8 mouse cellular contexts compared by ENCODE assay signal in the genomic region with DNA sequence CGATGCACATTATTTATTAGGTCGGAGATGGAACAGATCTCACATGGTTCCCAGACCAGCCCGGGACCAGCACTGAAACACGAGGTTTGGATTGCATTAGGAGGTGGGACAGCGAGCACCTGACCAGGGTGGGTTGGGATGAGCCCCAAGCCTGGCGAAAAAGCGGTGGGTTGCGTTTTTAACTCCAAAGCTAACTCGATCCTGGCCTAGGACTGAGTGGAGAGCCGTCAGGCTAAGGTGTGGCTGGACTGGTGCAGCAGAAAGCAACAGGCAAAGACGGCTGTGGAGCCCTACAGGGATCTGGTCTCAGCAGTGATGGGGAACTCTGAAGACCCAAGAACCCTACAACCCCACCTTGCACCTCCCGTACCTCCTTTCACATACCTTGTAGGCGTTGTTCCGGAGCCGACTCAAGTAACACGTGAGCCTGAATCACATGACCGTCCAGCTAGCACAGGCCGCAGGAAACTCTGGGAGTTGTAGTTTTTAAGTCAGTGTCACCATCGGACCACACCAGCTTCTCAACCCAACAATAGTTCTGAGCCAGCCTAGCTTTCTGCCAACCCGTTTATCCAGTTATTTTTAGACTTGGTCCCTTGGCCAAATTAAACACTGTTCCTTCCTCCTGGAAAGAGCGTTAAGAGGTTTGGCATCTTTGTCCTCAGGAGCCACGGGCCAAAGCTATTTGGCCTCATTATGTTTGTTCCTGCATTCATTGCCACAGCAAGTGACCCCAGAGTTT. TPM values are rescaled to one million over a fixed set of nuclear protein-coding genes. Genes with fewer than 3 reads are reported as not detected.
A peak's percentile ranks its signal among the peaks of the same experiment; 100 is the strongest.
DNase-seq lines count a peak whose midpoint lies in the region; ATAC-seq and TF ChIP-seq lines count a peak whose summit lies in the region.

A gene (minus strand): TSS at position 438 of the 742 bp plus-strand sequence.

- TF ChIP-seq CTCF in midbrain, postnatal 0 days (IDR thresholded peaks at IDR 0.05): no peak

- no peaks in the 10 kb centered on the region for H3K9me3 ChIP-seq in erythroblast, embryonic 14.5 days (ENCODE audit: control insufficient read depth, low read length)
- no peaks in the 10 kb centered on the region for H3K9me3 ChIP-seq in heart, embryonic 11.5 days (replicated peaks; ENCODE audit: control insufficient read depth, low read length)
- H3K9me3 ChIP-seq in kidney, embryonic 15.5 days (replicated peaks): no peaks in the 10 kb centered on the region
- no peaks in the 10 kb centered on the region for H3K9me3 ChIP-seq in limb, embryonic 15.5 days
- no peaks in the 10 kb centered on the region for H3K9me3 ChIP-seq in midbrain, postnatal 0 days (ENCODE audit: low read length)

- H3K27me3 ChIP-seq in erythroblast, embryonic 14.5 days (ENCODE audit: control insufficient read depth): no peaks in the 10 kb centered on the region
- H3K27me3 ChIP-seq in heart, embryonic 11.5 days (ENCODE audit: control insufficient read depth, insufficient read depth, low read length): no peaks in the 10 kb centered on the region
- H3K27me3 ChIP-seq in kidney, embryonic 15.5 days: no peaks in the 10 kb centered on the region
- H3K27me3 ChIP-seq in limb, embryonic 15.5 days: no peaks in the 10 kb centered on the region
- no peaks in the 10 kb centered on the region for H3K27me3 ChIP-seq in midbrain, postnatal 0 days (ENCODE audit: insufficient read depth, low read length)

- WGBS in heart, embryonic 11.5 days (ENCODE audit: insufficient replicate concordance): 17% methylated on average over 22 of the region's 22 CpGs
- WGBS in kidney, embryonic 15.5 days: 22% methylated on average over 22 of the region's 22 CpGs
- WGBS in limb, embryonic 15.5 days: 11% methylated on average over 22 of the region's 22 CpGs
- 14% methylated on average over 22 of the region's 22 CpGs for WGBS in midbrain, postnatal 0 days

- peak within 1 kb of the TSS; percentile 82 for H3K9ac ChIP-seq in heart, embryonic 11.5 days (ENCODE audit: low read depth, low read length)
- H3K9ac ChIP-seq in kidney, embryonic 15.5 days: peak within 1 kb of the TSS; percentile 63
- H3K9ac ChIP-seq in limb, embryonic 15.5 days: peak within 1 kb of the TSS; percentile 68
- H3K9ac ChIP-seq in midbrain, postnatal 0 days (replicated peaks; ENCODE audit: low read length, poor library complexity, severe bottlenecking): peak within 1 kb of the TSS; percentile 69

- peak; percentile 86 for DNase-seq in CD4-positive helper T cell, adult 2 months (ENCODE audit: low read depth, low spot score)
- DNase-seq in brain, adult 2 months (ENCODE audit: low read depth, low spot score): peak; percentile 97
- peak; percentile 92 for DNase-seq in midbrain, postnatal 0 days (ENCODE audit: low spot score)
- DNase-seq in spleen, postnatal 10 days (ENCODE audit: low spot score in 2 of 2): peak; percentile 31 to 64

- no peak within 1 kb of the TSS for H3K27ac ChIP-seq in heart, embryonic 11.5 days (ENCODE audit: low read depth, low read length)
- H3K27ac ChIP-seq in kidney, embryonic 15.5 days: no peak within 1 kb of the TSS
- H3K27ac ChIP-seq in limb, embryonic 15.5 days: no peak within 1 kb of the TSS
- H3K27ac ChIP-seq in midbrain, postnatal 0 days (ENCODE audit: low read depth, low read length): peak within 1 kb of the TSS; percentile 47; the same call in 1 of the 2 replicates

- peak; percentile 89 for ATAC-seq in heart, embryonic 11.5 days (replicated peaks; ENCODE audit: insufficient number of reproducible peaks, low FRiP score, low TSS enrichment)
- ATAC-seq in kidney, embryonic 15.5 days (replicated peaks; ENCODE audit: low FRiP score): peak; percentile 97
- ATAC-seq in limb, embryonic 15.5 days (ENCODE audit: insufficient number of reproducible peaks, low FRiP score, low TSS enrichment, low read depth): peak; percentile 90
- peak; percentile 92 for ATAC-seq in midbrain, postnatal 0 days (ENCODE audit: low FRiP score)

- H3K4me2 ChIP-seq in heart, embryonic 11.5 days: peak within 1 kb of the TSS; percentile 88
- H3K4me2 ChIP-seq in kidney, embryonic 15.5 days: peak within 1 kb of the TSS; percentile 77
- peak within 1 kb of the TSS; percentile 81 for H3K4me2 ChIP-seq in limb, embryonic 15.5 days
- peak within 1 kb of the TSS; percentile 74 for H3K4me2 ChIP-seq in midbrain, postnatal 0 days (ENCODE audit: low read depth, low read length, poor library complexity, severe bottlenecking)

- H3K4me3 ChIP-seq in erythroblast, embryonic 14.5 days (replicated peaks): peak within 1 kb of the TSS; percentile 66
- peak within 1 kb of the TSS; percentile 83 for H3K4me3 ChIP-seq in heart, embryonic 11.5 days (ENCODE audit: low read depth, low read length)
- peak within 1 kb of the TSS; percentile 68 for H3K4me3 ChIP-seq in kidney, embryonic 15.5 days (replicated peaks)
- peak within 1 kb of the TSS; percentile 64 for H3K4me3 ChIP-seq in limb, embryonic 15.5 days
- peak within 1 kb of the TSS; percentile 64 for H3K4me3 ChIP-seq in midbrain, postnatal 0 days (ENCODE audit: low read depth, low read length)

- peaks cover 20% of the 10 kb centered on the region for H3K4me1 ChIP-seq in erythroblast, embryonic 14.5 days (ENCODE audit: control insufficient read depth)
- peaks cover 9% of the 10 kb centered on the region for H3K4me1 ChIP-seq in heart, embryonic 11.5 days (ENCODE audit: control insufficient read depth, insufficient read depth, low read length)
- H3K4me1 ChIP-seq in kidney, embryonic 15.5 days: peaks cover 10% of the 10 kb centered on the region
- H3K4me1 ChIP-seq in limb, embryonic 15.5 days: peaks cover 11% of the 10 kb centered on the region
- H3K4me1 ChIP-seq in midbrain, postnatal 0 days (ENCODE audit: insufficient read depth, low read length): peaks cover 8% of the 10 kb centered on the region; the same call in 1 of the 2 replicates

- H3K36me3 ChIP-seq in erythroblast, embryonic 14.5 days (ENCODE audit: control insufficient read depth): peaks cover 2% of the 10 kb centered on the region
- H3K36me3 ChIP-seq in heart, embryonic 11.5 days (ENCODE audit: control insufficient read depth, insufficient read depth, low read length): peaks cover under 1% of the 10 kb centered on the region; the same call in 1 of the 2 replicates
- H3K36me3 ChIP-seq in kidney, embryonic 15.5 days: peaks cover 6% of the 10 kb centered on the region; the same call in 1 of the 2 replicates
- H3K36me3 ChIP-seq in limb, embryonic 15.5 days: peaks cover 5% of the 10 kb centered on the region; the same call in 1 of the 2 replicates
- peaks cover 3% of the 10 kb centered on the region; the same call in 1 of the 2 replicates for H3K36me3 ChIP-seq in midbrain, postnatal 0 days (ENCODE audit: insufficient read depth, low read length)

RNA-seq across cellular contexts. Expression of the gene that starts here (rescaled TPM):
- 0.12 and 0.21 TPM in 2 replicates for polyA plus RNA-seq in erythroblast, embryonic 14.5 days (2012)
- 11.8 and 12.4 TPM in 2 replicates for polyA plus RNA-seq in heart, embryonic 11.5 days (2014; fragmentation: Nextera tagmentation; extraction: Ambion mirVana)
- polyA plus RNA-seq in kidney, embryonic 15.5 days (2015; fragmentation: Nextera tagmentation; extraction: Ambion mirVana): 14.6 and 16.4 TPM in 2 replicates
- polyA plus RNA-seq in limb, embryonic 15.5 days (2015; fragmentation: Nextera tagmentation; extraction: Ambion mirVana): 16.2 and 16.3 TPM in 2 replicates
- 33.4 and 36.6 TPM in 2 replicates for total RNA-seq in midbrain, postnatal 0 days (2014; rRNA removed)
- polyA plus RNA-seq in midbrain, postnatal 0 days (2015; fragmentation: Nextera tagmentation; extraction: Ambion mirVana): 23.8 and 27.4 TPM in 2 replicates

Comparison
In these comparisons a context has a peak if more than half of its experiments do, and no peak if none do; other contexts are left out.
1. RNA of the gene that starts here (polyA plus RNA-seq): 23.8 to 27.4 TPM in midbrain, postnatal 0 days, 14.6 to 16.4 TPM in kidney, embryonic 15.5 days, 16.2 to 16.3 TPM in limb, embryonic 15.5 days and 11.8 to 12.4 TPM in heart, embryonic 11.5 days; 0.12 to 0.21 TPM in erythroblast, embryonic 14.5 days; every median in the first group is over 10 times any median in the second.
2. Peak in every context shown above with its lines, with median percentiles within 50 percentile points of each other: DNase-seq, H3K4me3 ChIP-seq, ATAC-seq, H3K4me2 ChIP-seq and H3K9ac ChIP-seq.